Mouse (Mus musculus): ENCODE measurements around the gene Eif1b. TPM values are rescaled to one million over a fixed set of nuclear protein-coding genes. Genes with fewer than 3 reads are reported as not detected.

Gene Eif1b
- 10 to 100 TPM; 39.4 to 42.9 TPM for total RNA-seq (2021)
- long read RNA-seq, experiment 1, transcript Eif1b-201 (4 exons, 1,035 nt) = major isoform, 33 of 35 reads
- long read RNA-seq, experiment 1, partial matches to known transcripts = 2 of 35 reads
- long read RNA-seq, experiment 1, other reads (novel, unspliced or antisense) = 0 of 35 reads
- long read RNA-seq, experiment 2, transcript Eif1b-201 (4 exons, 1,035 nt) = major isoform, 29 of 35 reads
- long read RNA-seq, experiment 2, partial matches to known transcripts = 6 of 35 reads
- long read RNA-seq, experiment 2, other reads (novel, unspliced or antisense) = 0 of 35 reads

DNA sequence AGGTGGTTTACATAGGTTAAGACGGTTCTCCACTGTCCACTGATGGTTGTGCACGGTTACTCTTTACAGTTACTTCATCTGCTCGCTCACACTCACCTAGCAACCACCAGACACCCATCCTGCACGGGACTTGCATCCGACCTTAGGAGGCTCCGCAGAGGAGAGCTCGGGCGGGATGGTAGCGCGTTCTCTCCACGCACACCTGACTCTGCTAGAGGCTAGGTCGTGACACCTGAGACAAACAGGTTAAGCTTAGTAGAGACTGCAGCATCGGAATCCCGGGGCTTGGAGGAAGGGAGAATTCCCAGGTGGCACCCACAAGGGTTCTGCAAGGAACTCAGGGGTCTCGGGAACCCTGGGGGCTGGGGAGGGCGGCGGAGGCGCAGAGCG is at the start of gene Eif1b:
Gene Eif1b, plus strand, starts transcription at position 223 of the 390 bp plus-strand sequence.
- peak; percentile 12 for DNase-seq (ENCODE audit: low spot score)

- no peak for DNase-seq (ENCODE audit: low spot score)
Measured at GRCm38 (mm10) chr9:120444642-120445041, 47.4 kb upstream of the Eif1b start.

DNA sequence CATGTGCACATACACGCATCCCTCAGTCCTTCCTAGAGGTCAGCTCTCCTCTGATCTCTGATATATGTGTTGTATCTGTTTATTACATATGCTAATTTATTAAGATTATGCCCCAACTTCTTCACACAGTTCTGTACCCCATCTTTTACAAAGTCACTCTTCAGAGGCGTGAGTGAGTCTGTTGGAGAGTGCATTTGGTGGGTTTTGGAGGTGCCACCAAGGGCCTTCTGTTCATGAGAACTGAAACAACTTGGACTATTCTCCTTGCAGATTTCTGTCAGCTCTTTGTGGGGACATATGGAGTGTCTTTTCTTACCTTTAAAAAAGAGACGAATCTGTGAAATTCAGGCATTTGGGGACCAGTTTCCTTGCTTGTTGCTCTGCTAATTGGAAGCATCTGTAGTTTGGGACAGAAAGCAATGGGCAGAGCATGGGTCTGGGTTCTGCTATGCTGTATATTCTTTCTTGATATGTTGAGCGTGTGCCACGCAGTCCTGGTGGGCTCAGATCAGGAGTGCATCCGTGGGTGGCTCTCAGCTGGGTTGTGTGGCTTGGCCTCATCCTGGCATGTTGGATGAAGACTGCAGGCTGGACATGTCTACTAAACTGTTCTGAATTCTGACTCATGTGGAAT is 42.2 kb upstream of the Eif1b start:
- no peak for DNase-seq (ENCODE audit: low spot score)

DNA sequence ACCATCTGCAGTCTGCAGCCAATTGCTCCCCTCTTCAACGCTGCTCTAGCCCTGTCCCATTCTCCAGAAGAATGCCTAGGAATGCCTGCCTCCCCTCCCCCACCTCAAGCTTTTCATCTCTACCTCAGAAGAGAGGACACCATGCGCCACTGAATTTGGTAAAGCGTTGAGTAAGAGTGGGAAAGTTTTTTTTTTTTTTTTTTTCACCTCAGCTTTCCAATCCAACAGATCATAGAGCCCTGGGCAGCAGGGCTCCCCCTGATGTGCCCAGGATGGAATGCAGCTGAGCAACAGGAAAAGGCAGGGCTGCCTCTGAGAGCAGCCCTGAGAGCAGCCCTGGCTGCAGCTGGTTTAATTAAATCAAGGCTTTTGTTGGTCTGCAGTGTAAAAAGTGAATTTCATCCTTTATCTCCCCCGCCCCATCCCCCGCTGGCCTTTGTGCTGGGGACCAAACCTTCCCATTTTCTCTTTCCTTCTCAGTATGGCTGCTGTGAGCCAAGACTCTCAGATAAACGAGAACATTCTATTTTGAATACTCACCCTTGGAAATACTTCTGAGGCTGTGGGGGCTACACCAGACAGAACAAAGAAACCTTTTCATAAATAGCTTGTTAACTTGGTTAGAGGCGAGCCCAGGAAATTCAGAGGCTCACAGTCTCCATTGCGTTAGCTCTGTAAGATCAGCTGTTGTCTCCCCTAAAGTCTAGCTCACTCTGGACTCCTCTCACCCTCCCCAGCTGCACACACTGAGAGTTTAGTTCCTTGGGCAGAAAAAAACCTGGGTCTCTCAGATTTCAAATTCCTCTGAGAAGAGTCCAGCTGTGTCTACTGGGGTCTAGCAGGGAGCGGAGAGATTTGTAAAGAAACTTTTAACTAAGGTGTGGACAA is 36.0 kb upstream of the Eif1b start:
- DNase-seq (ENCODE audit: low spot score) = no peak

- no peak for DNase-seq (ENCODE audit: low spot score)
Measured at GRCm38 (mm10) chr9:120470431-120470830, 21.6 kb upstream of the Eif1b start.

GRCm38 (mm10) chr9:120481644-120482043 is 10.4 kb upstream of the Eif1b start:
- DNase-seq (ENCODE audit: low spot score) = no peak

DNA sequence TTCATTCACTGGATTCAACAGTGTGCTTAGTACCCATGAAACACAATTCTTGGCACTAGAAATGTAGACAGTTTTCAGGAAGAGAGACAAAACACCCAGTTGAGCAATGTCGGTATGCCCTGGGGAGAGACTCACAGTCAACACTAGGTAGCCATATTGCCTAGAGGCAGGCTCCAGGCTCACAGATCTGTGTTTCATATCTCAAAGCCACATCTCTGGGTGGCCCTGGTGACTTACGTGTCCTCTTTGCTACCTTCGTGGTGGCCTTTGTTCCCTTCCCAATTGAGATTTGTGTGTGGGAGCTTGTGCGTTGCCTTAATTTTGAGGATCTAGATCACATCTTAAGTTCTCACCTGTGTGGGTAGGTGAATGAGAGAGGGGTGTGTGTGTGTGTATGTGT is 9.7 kb upstream of the Eif1b start:
- no peak for DNase-seq (ENCODE audit: low spot score)

DNA sequence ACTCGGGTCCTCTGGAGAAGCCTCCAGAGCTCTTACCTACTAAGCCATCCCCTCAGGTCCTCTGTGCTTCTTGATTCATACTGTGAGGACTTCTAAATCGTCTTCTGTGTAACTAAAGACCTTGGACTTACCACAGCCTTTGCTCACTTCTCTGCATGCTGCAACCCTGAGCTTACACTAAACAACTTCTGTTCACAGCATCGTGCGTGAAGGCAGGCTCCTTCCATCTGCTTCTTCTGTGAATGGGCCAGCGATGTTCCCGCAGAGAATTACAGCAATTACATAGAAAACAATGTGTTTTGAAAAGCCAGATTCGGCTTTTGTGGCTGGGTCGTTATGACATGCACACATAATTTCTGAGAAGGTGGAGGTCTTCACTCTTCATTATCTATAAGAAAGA is 8.9 kb upstream of the Eif1b start:
- DNase-seq (ENCODE audit: low spot score) = no peak

GRCm38 (mm10) chr9:120487076-120487475 is 5.0 kb upstream of the Eif1b start:
- DNase-seq (ENCODE audit: low spot score) = no peak

DNA sequence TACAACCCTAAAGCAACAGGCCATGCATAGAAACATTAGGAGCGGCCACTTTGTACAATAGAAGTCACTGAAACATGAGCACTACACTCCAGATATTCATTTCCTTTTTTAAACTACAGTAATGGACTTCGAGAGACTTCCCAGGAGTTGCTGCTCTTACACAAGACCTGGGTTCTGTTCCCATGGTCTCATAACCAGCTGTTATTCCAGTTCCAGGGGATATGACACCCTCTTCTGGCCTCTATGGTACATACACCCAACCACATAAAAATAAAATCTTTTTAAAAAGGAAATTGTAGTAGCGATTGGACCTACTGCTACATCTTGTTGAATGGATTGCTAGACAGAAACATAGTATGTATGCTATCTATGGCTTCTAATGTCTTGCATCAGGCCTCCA is 523 bp upstream of the Eif1b start:
- no peak for DNase-seq (ENCODE audit: low spot score)

DNA sequence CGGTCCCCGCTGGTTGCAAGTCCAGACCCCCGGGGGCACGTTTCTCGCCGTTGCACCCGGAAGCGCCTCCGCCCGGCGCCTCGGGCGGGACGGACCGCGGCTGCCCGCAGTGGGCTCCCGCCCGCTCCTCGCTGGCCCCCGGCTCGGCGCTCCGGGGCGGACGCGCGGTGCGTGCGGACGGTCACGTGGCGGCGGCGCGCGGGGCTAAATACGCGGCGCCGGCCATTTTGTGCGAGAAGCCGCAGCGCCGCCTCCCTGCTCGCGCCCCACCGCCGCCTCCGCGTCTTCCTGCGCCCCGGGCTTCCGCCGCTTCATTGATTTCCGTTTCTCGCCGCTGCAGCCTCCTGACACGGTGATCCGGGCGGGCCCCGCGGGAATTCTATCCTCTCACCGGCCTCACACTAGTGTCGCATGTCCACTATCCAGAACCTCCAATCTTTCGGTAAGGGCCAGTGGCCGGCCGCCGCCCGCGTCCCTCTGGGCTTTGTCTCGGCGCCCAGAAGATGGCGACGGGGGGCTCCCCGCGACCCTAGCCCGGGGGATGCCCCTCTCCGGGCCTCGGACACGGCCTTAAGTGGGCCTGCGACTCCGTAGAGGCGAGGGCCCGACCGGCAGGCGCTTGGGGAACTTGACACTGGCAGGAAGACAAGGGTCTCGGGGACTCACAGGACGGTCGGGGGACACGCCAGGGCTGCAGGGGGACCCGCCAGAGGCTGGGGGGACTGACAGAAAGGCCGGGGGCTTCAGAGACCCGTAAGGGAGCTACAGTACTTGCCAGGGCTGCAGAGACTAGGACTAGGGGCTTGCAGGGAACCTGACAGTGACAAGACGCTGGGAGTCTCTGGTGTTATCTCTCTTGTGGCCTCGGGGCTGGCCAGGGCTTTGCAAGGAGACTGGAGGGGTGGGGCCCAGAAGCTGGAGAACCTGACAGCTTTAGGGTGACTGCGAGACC is 644 bp downstream of the Eif1b start:
- DNase-seq (ENCODE audit: low spot score) = peak; percentile 70

- no peak for DNase-seq (ENCODE audit: low spot score)
Measured at GRCm38 (mm10) chr9:120493781-120494180, 1.7 kb downstream of the Eif1b start.

DNA sequence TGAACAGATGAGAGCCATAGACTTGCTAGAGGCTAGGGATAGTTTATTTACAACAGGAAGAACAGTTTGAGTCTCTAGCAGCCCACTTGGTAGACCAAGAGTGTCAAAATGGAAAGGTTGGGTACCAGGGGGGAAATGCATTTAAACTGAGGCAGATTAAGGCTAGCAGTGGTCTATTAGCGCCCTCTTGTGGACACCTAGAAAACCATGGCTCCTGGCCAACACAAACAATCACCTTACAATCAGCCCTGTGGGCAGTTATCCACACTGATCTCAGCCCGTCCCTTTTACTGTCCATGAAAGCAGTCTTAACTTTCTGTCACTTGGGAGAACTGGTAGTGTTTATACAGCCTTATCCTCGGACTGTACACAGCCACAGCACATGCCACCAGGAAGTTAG is 4.7 kb downstream of the Eif1b start:
- peak; percentile 66 for DNase-seq (ENCODE audit: low spot score)

GRCm38 (mm10) chr9:120497983-120498382 is 6.0 kb downstream of the Eif1b start:
- no peak for DNase-seq (ENCODE audit: low spot score)

DNA sequence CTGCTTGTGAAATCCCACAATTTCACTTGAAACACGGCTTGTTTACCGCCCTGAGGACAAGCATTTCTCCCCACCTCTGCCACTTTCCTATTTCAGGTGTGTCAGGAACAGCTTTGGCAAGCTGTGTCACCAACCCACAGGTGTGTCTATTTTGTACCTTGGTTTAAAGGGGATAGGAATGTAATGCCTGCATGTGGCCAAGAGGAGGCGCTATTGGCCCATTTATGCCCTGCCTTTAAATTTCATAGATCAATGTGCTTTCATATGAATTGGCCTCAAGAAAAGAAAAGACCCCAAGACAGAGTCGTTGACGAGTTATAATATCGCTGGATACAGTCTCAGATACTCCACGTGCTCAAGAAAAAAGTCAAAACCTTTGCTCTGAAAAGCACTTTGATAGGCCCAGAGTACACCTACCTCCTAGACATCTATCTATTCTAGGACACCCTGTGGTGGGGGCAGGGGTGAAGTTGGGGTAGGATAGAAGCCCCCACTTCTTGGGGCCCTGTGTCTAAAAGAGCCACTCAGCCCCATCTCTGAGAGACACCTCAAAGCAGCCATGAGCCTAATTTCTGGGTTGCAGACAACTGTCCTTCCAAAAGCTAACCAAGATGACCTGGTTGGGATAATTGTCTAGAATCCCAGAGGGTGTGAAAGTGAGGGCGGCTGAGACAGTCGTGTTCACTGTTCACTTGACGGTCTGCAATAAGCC is 9.3 kb downstream of the Eif1b start:
- no peak for DNase-seq (ENCODE audit: low spot score)

GRCm38 (mm10) chr9:120502013-120502412 is 10.0 kb downstream of the Eif1b start:
- DNase-seq (ENCODE audit: low spot score) = peak; percentile 64

DNA sequence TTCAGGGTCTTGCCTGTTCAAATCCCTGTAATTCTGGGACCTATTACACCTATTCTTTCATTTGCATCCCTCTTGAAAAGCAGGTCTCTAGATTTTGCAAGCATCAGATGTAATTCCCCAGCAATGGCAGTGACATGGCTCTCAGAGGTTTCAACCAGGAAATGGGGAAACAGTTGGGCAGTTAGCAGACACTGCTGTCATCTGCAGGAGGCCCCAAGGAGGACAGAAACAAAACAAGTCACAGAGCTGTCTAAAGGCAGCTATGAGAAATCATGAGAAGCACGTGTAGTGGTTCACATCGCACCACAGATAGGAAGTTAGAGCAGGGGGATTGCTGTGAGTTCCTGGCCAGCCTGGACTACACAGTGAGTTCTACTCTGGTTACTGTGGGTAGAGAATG is 12.4 kb downstream of the Eif1b start:
- DNase-seq (ENCODE audit: low spot score) = no peak

GRCm38 (mm10) chr9:120511781-120512180 is 19.7 kb downstream of the Eif1b start:
- no peak for DNase-seq (ENCODE audit: low spot score)

DNA sequence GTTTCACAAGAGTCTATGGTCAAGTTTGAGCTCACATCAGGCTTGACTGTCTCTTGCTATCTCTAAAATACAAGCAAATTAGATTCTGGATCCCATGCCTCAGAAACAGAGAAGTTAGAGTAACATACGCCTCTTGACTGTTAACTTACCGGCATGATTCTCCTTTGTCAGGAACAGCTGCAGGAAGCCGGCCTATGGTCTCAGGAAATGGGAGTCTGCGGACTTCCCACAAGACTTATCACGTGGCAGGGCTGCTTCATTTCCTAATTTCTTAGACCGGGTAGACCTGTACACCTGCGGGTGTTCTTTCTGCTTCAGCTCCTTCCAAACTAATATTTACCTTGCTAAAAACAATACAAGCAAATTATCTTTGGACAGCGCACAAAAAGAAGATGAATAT is 24.7 kb downstream of the Eif1b start:
- no peak for DNase-seq (ENCODE audit: low spot score)

- no peak for DNase-seq (ENCODE audit: low spot score)
Measured at GRCm38 (mm10) chr9:120518946-120519345, 26.9 kb downstream of the Eif1b start.

Measured in gastrocnemius, adult 18-20 months (tissue).